In genomic region chr9:58085074-58085473, GRCm38 (mm10) we compare ENCODE assay signal across 10 mouse cellular contexts. TPM values are rescaled to one million over a fixed set of nuclear protein-coding genes. Genes with fewer than 3 reads are reported as not detected.
A peak's percentile ranks its signal among the peaks of the same experiment; 100 is the strongest.
DNase-seq lines count a peak whose midpoint lies in the region; ATAC-seq and TF ChIP-seq lines count a peak whose summit lies in the region.
"Had no signal": no experiment of that assay in that cellular context is flagged by ENCODE, and none has a peak within 500 bp of the region (broad histone marks: within the 10 kb centered on the region; RNA-seq: fewer than 3 reads in every experiment).

No protein-coding gene starts in this region.

- peak overlapping the region; percentile 24 for H3K4me2 ChIP-seq in forebrain, embryonic 13.5 days

- H3K9me3 ChIP-seq in E14TG2a.4 (ENCODE audit: low read length): no peaks in the 10 kb centered on the region
- no peaks in the 10 kb centered on the region for H3K9me3 ChIP-seq in forebrain, embryonic 13.5 days (replicated peaks)

- peak; percentile 73 for ATAC-seq in forebrain, embryonic 13.5 days

- H3K4me1 ChIP-seq in E14TG2a.4 (replicated peaks; ENCODE audit: low read depth, low read length): peaks cover 50% of the 10 kb centered on the region
- H3K4me1 ChIP-seq in forebrain, embryonic 13.5 days: peaks cover 49% of the 10 kb centered on the region
- H3K4me1 ChIP-seq in thymus, adult 2 months (replicated peaks; ENCODE audit: control insufficient read depth, insufficient read depth, low read length): no peaks in the 10 kb centered on the region

- WGBS in forebrain, embryonic 13.5 days: 3% methylated on average over 2 of the region's 2 CpGs
- WGBS in thymus, adult 2 months: 2% methylated on average over 2 of the region's 2 CpGs

- TF ChIP-seq POLR2A in thymus, adult 2 months (IDR thresholded peaks at IDR 0.05; ENCODE audit: control insufficient read depth, extremely low read depth, insufficient read depth, low read length, poor library complexity): no peak

- H3K27ac ChIP-seq in forebrain, embryonic 13.5 days: peak overlapping the region; percentile 89
- no peak overlapping the region for H3K27ac ChIP-seq in thymus, adult 2 months (ENCODE audit: control insufficient read depth, insufficient read depth, low read length)
- H3K27ac ChIP-seq: stomach, postnatal 0 days had no signal

- peak; percentile 22 to 42 for DNase-seq in heart, postnatal 10 days
- DNase-seq in heart, postnatal 36 days: no peak
- DNase-seq in layer of hippocampus, adult 8-10 months (ENCODE audit: low spot score in 2 of 2): peak; percentile 65 to 72
- no peak for DNase-seq in thymus, adult 2 months
- DNase-seq in adrenal gland, postnatal 4 days (ENCODE audit: low spot score in 2 of 2): no peak
- no peak for DNase-seq in thymus, postnatal 10 days (ENCODE audit: low spot score in 2 of 2)

- intact Hi-C loops in heart, postnatal 10 days (cut with DNase I): no loop called here
- intact Hi-C loops in heart, postnatal 36 days (cut with DNase I): no loop called here

- H3K27me3 ChIP-seq in E14TG2a.4 (ENCODE audit: insufficient read depth, low read length): peaks cover 63% of the 10 kb centered on the region
- H3K27me3 ChIP-seq in forebrain, embryonic 13.5 days: no peaks in the 10 kb centered on the region
- no peaks in the 10 kb centered on the region; the same call in 1 of the 2 replicates for H3K27me3 ChIP-seq in thymus, adult 2 months (ENCODE audit: control insufficient read depth, insufficient read depth, low read length)

- H3K9ac ChIP-seq in forebrain, embryonic 13.5 days: no peak overlapping the region

- no peak for TF ChIP-seq CTCF in E14TG2a.4 (conservative IDR thresholded peaks at IDR 0.05; ENCODE audit: low read length)
- no peak for TF ChIP-seq CTCF in thymus, adult 2 months (IDR thresholded peaks at IDR 0.05; ENCODE audit: borderline replicate concordance, control insufficient read depth, extremely low read depth, insufficient read depth, low read length, poor library complexity)

- peak overlapping the region; percentile 17; the same call in 1 of the 2 replicates for H3K4me3 ChIP-seq in E14TG2a.4 (replicated peaks; ENCODE audit: low read length)
- H3K4me3 ChIP-seq in forebrain, embryonic 13.5 days: no peak overlapping the region
- no peak overlapping the region for H3K4me3 ChIP-seq in thymus, adult 2 months (ENCODE audit: control insufficient read depth, insufficient read depth, low read length)

- H3K36me3 ChIP-seq in E14TG2a.4 (ENCODE audit: insufficient read depth, low read length): no peaks in the 10 kb centered on the region
- H3K36me3 ChIP-seq in forebrain, embryonic 13.5 days (ENCODE audit: poor library complexity, severe bottlenecking): no peaks in the 10 kb centered on the region
- no peaks in the 10 kb centered on the region for H3K36me3 ChIP-seq in thymus, adult 2 months (ENCODE audit: control insufficient read depth, insufficient read depth, low read length)

RNA-seq across cellular contexts. Expression of gene Stra6, which starts 21.5 kb away (rescaled TPM):
- total RNA-seq in heart, postnatal 10 days (2021): under 1 TPM; 0.12 to 0.20 TPM
- total RNA-seq in heart, postnatal 36 days (2021): under 1 TPM; 0.16 to 0.47 TPM
- polyA plus RNA-seq in forebrain, embryonic 13.5 days (2015; fragmentation: Nextera tagmentation; extraction: Ambion mirVana): 7.1 and 7.7 TPM in 2 replicates
- total RNA-seq in layer of hippocampus, adult 8-10 months (2022): 10 to 100 TPM; 17.0 to 22.6 (median 18.2) TPM
- polyA plus RNA-seq in thymus, adult 2 months (2012; rRNA removed): 5.2 and 6.1 TPM in 2 replicates
- total RNA-seq in adrenal gland, postnatal 4 days (2021): 1 to 10 TPM in 1 of 2 experiments, under 1 TPM in 1; 0.90 to 2.2 TPM

RNA-seq across cellular contexts. Expression of gene Ccdc33, which starts 33.5 kb away (rescaled TPM):
- not detected for total RNA-seq in heart, postnatal 10 days (2021)
- total RNA-seq in heart, postnatal 36 days (2021): not detected
- 1.1 and 1.8 TPM in 2 replicates for polyA plus RNA-seq in forebrain, embryonic 13.5 days (2015; fragmentation: Nextera tagmentation; extraction: Ambion mirVana)
- 1 to 10 TPM in 3 of 4 experiments, under 1 TPM in 1; 0.87 to 2.0 (median 1.3) TPM for total RNA-seq in layer of hippocampus, adult 8-10 months (2022)
- polyA plus RNA-seq in thymus, adult 2 months (2012; rRNA removed): 0.94 and 1.2 TPM in 2 replicates
- total RNA-seq in adrenal gland, postnatal 4 days (2021): under 1 TPM in 1 of 2 experiments, not detected in 1; 0.87 TPM
- total RNA-seq: gastrocnemius, adult 8-10 months had no signal
- polyA plus RNA-seq: stomach, postnatal 0 days had no signal

Comparison
In these comparisons a context has a peak if more than half of its experiments do, and no peak if none do; other contexts are left out.
1. DNase-seq: peak in heart, postnatal 10 days (2 of 2) and layer of hippocampus, adult 8-10 months (2 of 2); none in heart, postnatal 36 days (0 of 2), thymus, adult 2 months (single experiment), adrenal gland, postnatal 4 days (0 of 2) and thymus, postnatal 10 days (0 of 2).
2. RNA of gene Stra6, which starts 21.5 kb away (total RNA-seq): 17.0 to 22.6 TPM in layer of hippocampus, adult 8-10 months; 0.90 to 2.2 TPM in adrenal gland, postnatal 4 days, 0.16 to 0.47 TPM in heart, postnatal 36 days and 0.12 to 0.20 TPM in heart, postnatal 10 days; every median in the first group is over 4 times any median in the second.